Mouse (Mus musculus): ENCODE results near the gene Crip2. TPM values are rescaled to one million over a fixed set of nuclear protein-coding genes. Genes with fewer than 3 reads are reported as not detected.

Crip2 gene
- polyA plus RNA-seq (2012; rRNA removed; ENCODE audit: low replicate concordance), result 92.3 and 98.0 TPM in 2 replicates

DNA sequence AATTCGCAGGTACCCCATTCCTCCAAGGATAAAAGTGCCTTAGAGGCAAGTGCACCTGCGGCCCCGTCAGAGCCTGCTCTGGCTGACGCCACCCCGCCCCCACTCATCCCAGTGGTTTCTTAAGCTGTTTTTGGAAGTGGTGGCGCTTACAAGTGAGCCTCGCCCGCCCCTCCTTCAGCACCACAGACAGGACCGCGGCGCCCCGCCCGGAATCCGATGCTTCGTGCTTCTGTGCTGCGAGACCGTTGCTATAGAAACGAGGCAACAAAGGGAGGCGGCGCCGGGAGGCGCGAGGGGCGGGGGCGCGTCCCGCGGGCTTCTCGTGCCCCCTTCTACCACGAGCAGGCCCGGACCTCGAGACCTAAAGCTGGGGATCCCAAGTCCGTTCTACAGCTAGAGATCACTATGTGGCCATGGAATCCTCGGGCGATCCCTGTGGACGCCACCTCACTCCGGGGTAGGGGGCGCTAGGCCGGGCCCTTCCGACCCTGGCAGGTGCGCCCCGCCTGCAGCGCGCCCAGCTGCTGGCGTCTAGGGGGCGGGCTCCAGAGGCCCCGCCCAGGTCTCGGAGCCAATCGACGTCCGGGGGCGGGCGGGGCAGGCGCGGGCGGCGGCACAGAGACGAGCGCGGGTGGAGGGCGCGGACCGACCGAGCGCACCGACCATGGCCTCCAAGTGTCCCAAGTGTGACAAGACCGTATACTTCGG is at the start of gene Crip2:
Gene Crip2, plus strand, starts transcription at position 329 of the 708 bp plus-strand sequence.

DNA sequence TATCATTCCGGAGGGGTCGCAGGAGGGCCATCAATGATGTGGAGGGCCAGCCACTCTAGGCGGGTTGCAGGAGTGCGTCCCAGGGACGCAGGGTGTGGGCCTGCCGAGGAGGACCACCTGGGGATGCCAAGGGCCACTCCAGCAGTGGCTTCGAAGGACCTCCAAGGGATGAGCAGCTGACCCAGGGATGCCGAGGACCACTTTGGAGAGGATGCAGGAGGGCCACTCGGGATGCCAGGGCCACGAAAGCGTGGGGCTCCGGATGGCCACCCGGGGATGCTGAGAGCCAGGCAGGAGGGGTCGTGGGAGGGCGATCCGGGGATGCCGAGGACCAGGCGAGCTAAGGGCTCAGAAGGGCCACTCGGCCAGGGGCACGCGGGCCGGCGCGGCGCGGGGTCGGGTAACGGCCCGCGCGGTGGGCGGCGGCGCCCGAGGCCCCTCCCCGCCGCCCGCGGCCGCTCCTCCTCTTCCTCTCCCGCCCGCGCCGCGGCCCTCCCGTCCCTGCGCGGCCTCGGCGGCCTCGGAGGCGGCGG is 42.2 kb upstream of the Crip2 start, which contains the start of gene Mta1:
Gene Mta1, plus strand, starts transcription at position 530 of the 533 bp plus-strand sequence.

DNA sequence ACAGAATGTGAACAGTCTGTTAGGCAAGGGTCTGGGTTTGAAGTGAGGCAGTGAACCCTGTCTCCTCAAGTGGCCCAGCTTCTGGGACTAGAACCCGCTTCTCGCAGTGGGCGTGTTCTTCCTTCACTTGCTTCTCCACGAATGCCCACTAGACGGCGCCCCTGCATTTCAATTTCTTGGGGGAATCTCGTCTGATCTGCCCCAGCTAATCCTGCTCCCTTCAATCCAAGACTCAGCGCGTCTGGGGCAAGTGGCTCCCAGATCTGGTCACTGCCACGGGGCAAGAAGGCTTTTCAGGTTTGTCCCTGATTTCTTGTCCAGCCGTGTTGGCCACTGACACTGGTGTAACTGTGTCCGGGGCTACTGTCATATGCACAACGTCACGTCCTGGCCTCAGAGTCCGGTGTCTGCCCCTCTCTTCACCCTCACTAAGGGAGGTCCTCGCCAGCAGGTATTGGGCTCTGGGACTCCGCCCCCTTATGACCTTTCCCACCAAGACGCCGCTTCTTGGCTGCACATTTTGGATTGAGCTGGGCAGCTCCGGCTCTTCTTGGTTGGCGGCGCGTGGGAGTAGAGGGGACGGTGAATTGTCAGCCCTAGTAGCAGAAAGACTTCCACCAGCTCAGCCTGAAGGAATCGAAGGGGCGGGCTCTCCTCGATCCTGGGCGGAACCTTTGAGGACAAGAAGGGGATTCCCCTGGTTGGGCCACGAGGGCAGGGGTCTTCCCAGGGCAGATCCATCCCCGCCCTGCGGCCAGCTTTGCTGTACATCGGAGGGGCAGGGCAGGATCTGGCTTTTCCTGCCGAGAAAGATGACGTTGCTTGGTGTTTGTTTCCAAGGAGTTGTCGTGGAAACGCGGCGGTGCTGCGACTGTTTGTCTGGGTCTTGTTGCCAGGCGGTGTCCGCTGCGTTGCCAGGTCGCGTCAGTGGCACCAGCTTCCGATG is 6.3 kb downstream of the Crip2 start, which contains the start of gene Crip1:
Gene Crip1, plus strand, starts transcription at position 205 of the 946 bp plus-strand sequence.

DNA sequence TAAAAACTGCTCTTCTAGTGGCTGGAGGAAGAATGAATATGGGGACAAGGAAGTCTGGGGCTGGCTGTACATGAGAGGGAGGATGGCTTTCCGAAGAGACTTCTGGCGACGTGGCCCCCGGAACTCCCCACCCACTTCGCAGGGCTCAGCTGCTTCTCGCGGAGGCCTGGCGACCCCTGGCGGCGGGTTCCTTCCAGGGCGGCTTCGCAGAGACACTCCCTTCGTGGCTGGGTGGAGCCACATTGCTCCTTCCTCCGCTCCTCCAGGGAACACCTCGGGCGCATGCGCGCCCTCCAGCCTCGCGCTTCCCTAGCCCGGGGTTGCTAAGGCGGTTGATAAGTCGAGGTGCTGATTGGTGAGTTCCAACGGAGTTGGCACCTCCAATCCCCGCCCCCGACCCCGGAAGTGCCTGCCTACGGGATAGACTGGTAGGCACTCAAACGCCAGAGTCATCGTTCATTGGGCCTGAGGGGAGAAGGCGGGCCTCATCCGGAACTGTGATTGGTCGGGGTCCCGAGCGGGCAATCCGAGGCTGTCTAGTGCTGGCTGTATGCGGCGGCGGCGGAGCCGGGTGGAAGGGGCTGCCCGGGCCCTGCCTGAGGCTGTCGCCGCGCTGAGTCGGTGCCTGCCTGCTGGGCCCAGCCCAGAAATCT is 16.0 kb downstream of the Crip2 start, which contains the start of gene Tedc1:
Gene Tedc1, plus strand, starts transcription at position 535 of the 653 bp plus-strand sequence.

DNA sequence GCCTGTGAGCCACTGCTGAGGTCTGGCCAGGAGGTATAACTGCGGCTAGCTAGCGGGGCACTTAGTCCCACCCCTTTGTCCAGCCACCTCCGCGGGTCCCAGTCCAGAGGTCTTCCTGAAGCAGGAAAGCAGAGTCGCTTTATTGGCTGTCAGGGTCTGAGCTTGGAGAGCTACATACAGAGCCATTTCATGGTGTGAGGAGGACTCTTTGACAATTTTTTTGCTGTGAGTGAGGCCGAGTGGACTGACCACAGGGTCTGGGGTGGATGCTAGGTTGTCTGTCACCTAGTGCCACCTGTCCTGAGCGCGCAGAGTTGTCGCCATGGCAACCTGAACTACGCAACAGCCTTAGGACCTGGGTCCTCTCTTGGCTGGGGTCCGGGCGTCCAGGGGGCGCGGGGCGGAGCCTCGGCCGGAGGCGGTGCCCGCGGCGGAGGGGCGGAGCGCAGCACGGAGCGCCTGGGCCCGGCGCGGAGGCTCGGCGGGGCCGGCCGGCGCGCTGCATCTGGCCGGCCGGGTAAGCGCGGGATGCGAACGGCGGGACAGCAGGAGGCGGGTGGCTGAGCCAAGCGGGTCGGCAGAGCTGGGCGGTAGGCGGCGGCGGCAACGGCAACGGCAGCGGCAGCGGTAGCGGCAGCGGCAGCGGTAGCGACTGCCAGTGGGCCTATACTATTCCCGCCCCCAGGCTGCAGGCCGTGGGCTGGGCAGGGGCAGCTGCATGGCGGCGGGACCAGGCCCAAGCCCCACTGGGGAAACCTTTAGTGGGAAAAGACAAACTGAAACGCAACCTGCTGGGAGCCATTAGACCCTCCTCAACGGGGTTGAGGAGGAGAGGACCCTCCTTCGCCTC is 45.6 kb downstream of the Crip2 start, which contains the start of gene Tmem121:
Gene Tmem121, plus strand, starts transcription at position 489 of the 850 bp plus-strand sequence.

Other genes starting within 250 kb of the Crip2 start
- gene Jag2, start 210.5 kb upstream of the Crip2 start, polyA plus RNA-seq (2012; rRNA removed; ENCODE audit: low replicate concordance), result 7.0 and 9.9 TPM in 2 replicates
- 44.2 and 67.5 TPM in 2 replicates for gene Nudt14, start 198.1 kb upstream of the Crip2 start, polyA plus RNA-seq (2012; rRNA removed; ENCODE audit: low replicate concordance)
- 69.2 and 256 TPM in 2 replicates for gene Btbd6, start 163.8 kb upstream of the Crip2 start, polyA plus RNA-seq (2012; rRNA removed; ENCODE audit: low replicate concordance)
- gene Brf1, start 139.5 kb upstream of the Crip2 start, polyA plus RNA-seq (2012; rRNA removed; ENCODE audit: low replicate concordance), result 34.8 and 43.2 TPM in 2 replicates
- 18.6 and 27.8 TPM in 2 replicates for gene Pacs2, start 125.7 kb upstream of the Crip2 start, polyA plus RNA-seq (2012; rRNA removed; ENCODE audit: low replicate concordance)
- 0.18 and 0.29 TPM in 2 replicates for gene Tex22, start 65.7 kb upstream of the Crip2 start, polyA plus RNA-seq (2012; rRNA removed; ENCODE audit: low replicate concordance)
- 39.6 and 51.6 TPM in 2 replicates for gene Mta1, start 42.0 kb upstream of the Crip2 start, polyA plus RNA-seq (2012; rRNA removed; ENCODE audit: low replicate concordance)
- 1,521 and 7,372 TPM in 2 replicates for gene Crip1, start 6.1 kb downstream of the Crip2 start, polyA plus RNA-seq (2012; rRNA removed; ENCODE audit: low replicate concordance)
- gene Tedc1, start 16.2 kb downstream of the Crip2 start, polyA plus RNA-seq (2012; rRNA removed; ENCODE audit: low replicate concordance), result 12.0 and 15.9 TPM in 2 replicates
- gene Tmem121, start 45.7 kb downstream of the Crip2 start, polyA plus RNA-seq (2012; rRNA removed; ENCODE audit: low replicate concordance), result 0.93 and 1.1 TPM in 2 replicates